7 mouse cellular contexts compared by ENCODE assay signal in the genomic region with DNA sequence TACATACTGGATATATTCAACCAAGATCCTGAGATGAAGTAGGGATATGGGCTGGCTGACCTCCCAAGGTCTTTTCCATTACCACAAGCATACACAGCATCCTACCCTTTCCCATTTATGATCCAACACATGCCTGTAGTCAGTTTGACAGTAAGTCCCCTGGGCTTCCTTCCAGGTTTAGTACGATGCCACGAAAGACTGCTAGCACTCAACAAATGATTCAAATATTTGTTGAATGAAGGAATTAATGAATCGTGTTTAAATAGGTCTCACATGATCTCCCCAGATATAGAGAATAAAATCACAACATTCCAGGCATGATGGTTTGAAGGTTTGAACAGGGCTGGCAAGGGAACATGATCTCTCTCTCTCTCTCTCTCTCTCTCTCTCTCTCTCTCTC. TPM values are rescaled to one million over a fixed set of nuclear protein-coding genes. Genes with fewer than 3 reads are reported as not detected.
A peak's percentile ranks its signal among the peaks of the same experiment; 100 is the strongest.
DNase-seq lines count a peak whose midpoint lies in the region; ATAC-seq lines count a peak whose summit lies in the region.

No protein-coding gene starts in this region.

- 49% methylated on average over 3 of the region's 3 CpGs for WGBS in kidney, embryonic 16.5 days
- 60% methylated on average over 3 of the region's 3 CpGs for WGBS in kidney, embryonic 14.5 days
- WGBS in hindbrain, embryonic 13.5 days: 56% methylated on average over 3 of the region's 3 CpGs
- WGBS in neural tube, embryonic 14.5 days: 41% methylated on average over 3 of the region's 3 CpGs

- H3K9ac ChIP-seq in kidney, embryonic 16.5 days (replicated peaks; ENCODE audit: low read length): no peak overlapping the region
- H3K9ac ChIP-seq in kidney, embryonic 14.5 days (ENCODE audit: low read depth, low read length): no peak overlapping the region
- no peak overlapping the region for H3K9ac ChIP-seq in hindbrain, embryonic 13.5 days
- no peak overlapping the region; the same call in 1 of the 2 replicates for H3K9ac ChIP-seq in neural tube, embryonic 14.5 days (replicated peaks; ENCODE audit: low read depth, low read length)

- peak overlapping the region; percentile 99 for H3K4me2 ChIP-seq in kidney, embryonic 16.5 days (replicated peaks; ENCODE audit: low read depth, low read length)
- H3K4me2 ChIP-seq in kidney, embryonic 14.5 days (replicated peaks; ENCODE audit: low read depth, low read length): no peak overlapping the region
- H3K4me2 ChIP-seq in hindbrain, embryonic 13.5 days: peak overlapping the region; percentile 80
- peak overlapping the region; percentile 65 for H3K4me2 ChIP-seq in neural tube, embryonic 14.5 days (ENCODE audit: low read depth, low read length)

- H3K27me3 ChIP-seq in kidney, embryonic 16.5 days (ENCODE audit: insufficient read depth, low read length): peaks cover 12% of the 10 kb centered on the region; the same call in 1 of the 2 replicates
- H3K27me3 ChIP-seq in kidney, embryonic 14.5 days (ENCODE audit: control insufficient read depth, insufficient read depth, low read length): peaks cover 10% of the 10 kb centered on the region; the same call in 1 of the 2 replicates
- peaks cover 24% of the 10 kb centered on the region for H3K27me3 ChIP-seq in hindbrain, embryonic 13.5 days
- H3K27me3 ChIP-seq in neural tube, embryonic 14.5 days (ENCODE audit: control insufficient read depth, insufficient read depth, low read length): 0 out of 2 replicates have a peak, but pooled peaks cover 3% of the 10 kb centered on the region

- H3K27ac ChIP-seq in kidney, embryonic 16.5 days (ENCODE audit: low read length): no peak overlapping the region
- no peak overlapping the region for H3K27ac ChIP-seq in kidney, embryonic 14.5 days (ENCODE audit: low read depth, low read length)
- no peak overlapping the region for H3K27ac ChIP-seq in hindbrain, embryonic 13.5 days
- no peak overlapping the region for H3K27ac ChIP-seq in neural tube, embryonic 14.5 days (ENCODE audit: low read depth, low read length)

- no peak overlapping the region; the same call in 1 of the 2 replicates for H3K4me3 ChIP-seq in kidney, embryonic 16.5 days (ENCODE audit: low read length)
- H3K4me3 ChIP-seq in kidney, embryonic 14.5 days (ENCODE audit: low read length): no peak overlapping the region
- H3K4me3 ChIP-seq in hindbrain, embryonic 13.5 days: peak overlapping the region; percentile 60
- peak overlapping the region; percentile 57 for H3K4me3 ChIP-seq in neural tube, embryonic 14.5 days (ENCODE audit: low read depth, low read length)

- H3K4me1 ChIP-seq in kidney, embryonic 16.5 days (ENCODE audit: insufficient read depth, low read length): peaks cover 12% of the 10 kb centered on the region
- peaks cover 5% of the 10 kb centered on the region; the same call in 1 of the 2 replicates for H3K4me1 ChIP-seq in kidney, embryonic 14.5 days (ENCODE audit: control insufficient read depth, insufficient read depth, low read length)
- peaks cover 8% of the 10 kb centered on the region for H3K4me1 ChIP-seq in hindbrain, embryonic 13.5 days (replicated peaks)
- no peaks in the 10 kb centered on the region for H3K4me1 ChIP-seq in neural tube, embryonic 14.5 days (ENCODE audit: control insufficient read depth, insufficient read depth, low read length)

- H3K36me3 ChIP-seq in kidney, embryonic 16.5 days (ENCODE audit: insufficient read depth, low read length): no peaks in the 10 kb centered on the region
- H3K36me3 ChIP-seq in kidney, embryonic 14.5 days (ENCODE audit: control insufficient read depth, insufficient read depth, low read length): no peaks in the 10 kb centered on the region
- no peaks in the 10 kb centered on the region for H3K36me3 ChIP-seq in hindbrain, embryonic 13.5 days
- no peaks in the 10 kb centered on the region for H3K36me3 ChIP-seq in neural tube, embryonic 14.5 days (ENCODE audit: control insufficient read depth, insufficient read depth, low read length)

- H3K9me3 ChIP-seq in kidney, embryonic 16.5 days (ENCODE audit: low read length): no peaks in the 10 kb centered on the region
- H3K9me3 ChIP-seq in kidney, embryonic 14.5 days (ENCODE audit: control insufficient read depth, low read length): no peaks in the 10 kb centered on the region
- no peaks in the 10 kb centered on the region for H3K9me3 ChIP-seq in hindbrain, embryonic 13.5 days
- no peaks in the 10 kb centered on the region for H3K9me3 ChIP-seq in neural tube, embryonic 14.5 days (ENCODE audit: control insufficient read depth, low read length)

- peak; percentile 25 to 28 for DNase-seq in cerebellum, postnatal 25 days
- no peak for DNase-seq in right cerebral cortex, postnatal 4 days
- no peak for DNase-seq in T-cell, adult 2 months (ENCODE audit: low spot score)

- no peak for ATAC-seq in kidney, embryonic 16.5 days (ENCODE audit: low FRiP score, low TSS enrichment)
- ATAC-seq in kidney, embryonic 14.5 days (ENCODE audit: low FRiP score, low TSS enrichment): no peak
- no peak for ATAC-seq in hindbrain, embryonic 13.5 days (ENCODE audit: low FRiP score)
- ATAC-seq in neural tube, embryonic 14.5 days (ENCODE audit: low read depth): no peak

RNA-seq across cellular contexts. Expression of a gene that starts 1.0 kb away (rescaled TPM):
- 1.5 and 1.7 TPM in 2 replicates for polyA plus RNA-seq in kidney, embryonic 16.5 days (2015; fragmentation: Nextera tagmentation; extraction: Ambion mirVana)
- polyA plus RNA-seq in kidney, embryonic 14.5 days (2014; fragmentation: Nextera tagmentation; extraction: Ambion mirVana): 0.73 and 1.9 TPM in 2 replicates
- 2.1 and 3.1 TPM in 2 replicates for polyA plus RNA-seq in hindbrain, embryonic 13.5 days (2015; fragmentation: Nextera tagmentation; extraction: Ambion mirVana)
- 9.5 and 9.6 TPM in 2 replicates for polyA plus RNA-seq in neural tube, embryonic 14.5 days (2014; fragmentation: Nextera tagmentation; extraction: Ambion mirVana)

RNA-seq across cellular contexts. Expression of a gene that starts 31.3 kb away (rescaled TPM):
- polyA plus RNA-seq in kidney, embryonic 16.5 days (2015; fragmentation: Nextera tagmentation; extraction: Ambion mirVana): 53.8 and 54.0 TPM in 2 replicates
- 54.3 and 71.0 TPM in 2 replicates for polyA plus RNA-seq in kidney, embryonic 14.5 days (2014; fragmentation: Nextera tagmentation; extraction: Ambion mirVana)
- 11.9 and 12.2 TPM in 2 replicates for polyA plus RNA-seq in hindbrain, embryonic 13.5 days (2015; fragmentation: Nextera tagmentation; extraction: Ambion mirVana)
- polyA plus RNA-seq in neural tube, embryonic 14.5 days (2014; fragmentation: Nextera tagmentation; extraction: Ambion mirVana): 3.5 and 5.4 TPM in 2 replicates

Comparison
In these comparisons a context has a peak if more than half of its experiments do, and no peak if none do; other contexts are left out.
1. H3K4me3 ChIP-seq: peak in hindbrain, embryonic 13.5 days (single experiment) and neural tube, embryonic 14.5 days (single experiment); none in kidney, embryonic 16.5 days (single experiment) and kidney, embryonic 14.5 days (single experiment).
2. DNase-seq: peak in cerebellum, postnatal 25 days (2 of 2); none in right cerebral cortex, postnatal 4 days (single experiment) and T-cell, adult 2 months (single experiment).